Mouse (Mus musculus) forebrain, embryonic 12.5 days (tissue): ENCODE results near the gene Ercc6l2. TPM values are rescaled to one million over a fixed set of nuclear protein-coding genes. Genes with fewer than 3 reads are reported as not detected.

Experiments used
- ATAC-seq: fragments of 200-750 bp; cut with Nextera tagmentation; 2 replicates; pipeline ENCODE4 v1.8.0; 2017; ENCODE audit warnings: moderate TSS enrichment; ENCODE audit not compliant: low FRiP score
- H3K27ac ChIP-seq: fragments of 300-500 bp; sonication (generic); 2 replicates; pipeline ENCODE4 v1.5.1; 2016; ENCODE audit warnings: mild to moderate bottlenecking
- H3K27me3 ChIP-seq: fragments of 300-500 bp; sonication (generic); 2 replicates; pipeline ENCODE4 v1.6.1; 2016; ENCODE audit warnings: mild to moderate bottlenecking
- H3K36me3 ChIP-seq: fragments of 300-500 bp; sonication (generic); replicated peaks from 2 replicates; pipeline ENCODE4 v1.6.1; 2016; ENCODE audit warnings: mild to moderate bottlenecking
- H3K4me1 ChIP-seq: fragments of 300-500 bp; sonication (generic); 2 replicates; pipeline ENCODE4 v1.6.1; 2016
- H3K4me2 ChIP-seq: fragments of 300-500 bp; sonication (generic); 2 replicates; pipeline ENCODE4 v1.6.1; 2016; ENCODE audit warnings: mild to moderate bottlenecking, moderate library complexity
- H3K4me3 ChIP-seq: fragments of 300-500 bp; sonication (generic); replicated peaks from 2 replicates; pipeline ENCODE4 v1.5.1; 2016; ENCODE audit warnings: mild to moderate bottlenecking
- H3K9ac ChIP-seq: fragments of 300-500 bp; sonication (generic); 2 replicates; pipeline ENCODE4 v1.6.1; 2016; ENCODE audit warnings: mild to moderate bottlenecking
- H3K9me3 ChIP-seq: fragments of 300-500 bp; sonication (generic); 2 replicates; pipeline ENCODE4 v1.6.1; 2016
- WGBS: fragments of 180-500 bp; shearing (Covaris S2); methylation state at CpG from one replicate; pipeline ENCODE4 v1.1.7; 2016; 5-methylcytosine and 5-hydroxymethylcytosine counted together
- polyA plus RNA-seq: library from polyadenylated mRNA; unstranded; fragments of >200 nt; fragmentation: Nextera tagmentation; extraction: Ambion mirVana; gene quantifications from 2 replicates; pipeline ENCODE4 v1.2.1, GENCODE M21; 2016

Ercc6l2 gene
- polyA plus RNA-seq, 1 experiment from 2014 or later = 25.7 TPM

DNA sequence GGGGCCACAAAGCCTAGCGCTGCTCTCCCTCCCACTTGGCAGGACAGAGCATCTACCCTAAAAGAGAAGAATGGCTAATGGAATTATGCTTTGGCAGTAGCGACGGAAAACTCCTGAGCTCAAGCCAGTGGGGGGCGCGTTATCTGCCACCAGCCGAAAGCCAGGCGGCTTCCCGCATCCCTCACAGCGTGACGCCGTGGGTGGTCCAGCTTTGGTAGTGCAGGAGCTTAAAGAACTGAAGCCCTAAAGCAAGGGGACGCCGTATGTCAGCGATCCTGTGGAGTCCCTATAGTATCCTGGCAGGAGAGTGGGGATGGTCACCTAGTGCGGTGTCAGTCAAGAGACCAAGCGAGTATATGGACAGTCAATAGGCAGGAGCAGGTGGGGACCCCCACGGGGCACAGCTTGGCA is 86.3 kb downstream of the Ercc6l2 start:
- Histone ChIP-seq H3K4me1 (peaks cover 19% of the 10 kb centered on the region), H3K27ac (no peak overlapping the region), H3K4me2 (peak overlapping the region; percentile 61), H3K4me3 (peak overlapping the region; percentile 29), H3K9ac (0 out of 2 replicates have a peak overlapping the region, but pooled peaks have one; percentile 21), H3K27me3 (peaks cover 40% of the 10 kb centered on the region), H3K36me3 (no peaks in the 10 kb centered on the region), H3K9me3 (no peaks in the 10 kb centered on the region)
- peak; percentile 75 for ATAC-seq
- under 1% methylated on average over 17 of the region's 17 CpGs for WGBS

DNA sequence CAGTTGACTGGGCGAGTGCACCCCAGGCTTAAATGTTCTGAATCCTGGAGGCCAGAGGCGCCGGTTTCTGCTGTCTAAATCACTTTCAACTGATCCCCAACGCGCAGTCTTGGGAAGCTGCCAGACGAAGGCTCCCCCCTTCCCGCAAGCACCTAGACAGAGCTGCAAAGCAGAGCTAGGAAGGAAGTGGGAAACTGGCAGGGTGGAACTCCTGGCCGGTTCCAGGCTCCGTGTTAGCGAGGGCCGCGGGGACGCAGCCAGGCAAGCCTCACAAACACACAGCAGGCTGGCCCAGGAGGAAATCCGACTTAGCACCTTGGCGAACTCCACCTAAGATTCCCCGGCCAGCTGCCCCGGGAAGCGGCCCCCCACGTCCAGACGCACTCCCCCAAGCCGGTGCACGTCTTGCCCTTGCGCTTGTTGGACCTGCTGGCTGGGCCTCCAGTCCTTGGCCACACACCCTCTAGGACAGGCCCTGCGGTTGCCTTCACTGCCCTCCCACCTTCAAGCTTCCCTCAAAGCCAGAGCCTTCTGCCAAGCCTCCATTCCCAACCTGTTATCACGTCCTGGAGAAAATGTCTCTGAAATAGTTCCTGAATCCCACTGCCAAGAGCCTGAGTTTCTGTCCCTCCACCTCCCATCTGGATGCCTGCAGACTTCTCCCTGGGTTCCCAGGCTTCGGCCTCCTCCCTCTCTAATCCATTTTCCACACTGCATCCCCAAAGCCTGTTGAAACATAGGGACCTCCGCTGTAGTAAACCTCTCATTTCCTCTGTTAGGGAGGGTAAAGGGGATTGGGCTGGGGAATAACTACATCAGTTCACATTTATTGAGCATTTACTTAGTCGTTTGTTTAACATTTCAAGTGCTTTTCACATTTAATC is 86.9 kb downstream of the Ercc6l2 start:
- WGBS = 10% methylated on average over 28 of the region's 28 CpGs
- peaks cover 46% of the 10 kb centered on the region for H3K27me3 ChIP-seq
- ATAC-seq = peak; percentile 30; the same call in 1 of the 2 replicates

DNA sequence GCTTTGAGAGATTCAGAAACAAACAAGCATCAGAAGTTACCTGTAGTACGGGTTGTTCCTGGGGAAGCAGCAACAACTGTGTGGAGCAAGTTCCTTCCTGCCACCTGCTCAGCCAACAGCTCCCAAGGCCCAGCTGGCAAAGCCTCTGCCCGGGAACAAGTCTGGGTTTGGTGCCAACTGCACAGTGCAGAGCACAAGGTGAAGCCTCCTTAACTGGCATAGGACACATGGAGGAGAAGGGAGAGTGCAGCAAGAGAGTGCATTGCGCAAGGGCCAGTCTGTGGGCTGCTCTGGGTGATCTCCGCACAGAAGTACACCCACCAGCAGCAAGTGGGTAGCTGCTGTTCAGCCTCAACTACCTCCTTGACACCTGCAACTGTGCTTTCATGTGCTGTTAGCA is 91.5 kb downstream of the Ercc6l2 start:
- Histone ChIP-seq H3K9ac (no peak overlapping the region), H3K9me3 (no peaks in the 10 kb centered on the region), H3K4me1 (peaks cover 8% of the 10 kb centered on the region), H3K27ac (no peak overlapping the region), H3K4me3 (no peak overlapping the region), H3K27me3 (peaks cover 30% of the 10 kb centered on the region), H3K36me3 (no peaks in the 10 kb centered on the region), H3K4me2 (no peak overlapping the region)
- no peak for ATAC-seq
- WGBS = 87% methylated on average over 4 of the region's 4 CpGs

More for the DNA sequence above, 86.9 kb downstream of the Ercc6l2 start:
- Histone ChIP-seq H3K9ac (no peak overlapping the region), H3K4me2 (peak overlapping the region; percentile 61), H3K27ac (no peak overlapping the region), H3K36me3 (no peaks in the 10 kb centered on the region), H3K4me3 (peak overlapping the region; percentile 29), H3K4me1 (peaks cover 19% of the 10 kb centered on the region), H3K9me3 (no peaks in the 10 kb centered on the region)

DNA sequence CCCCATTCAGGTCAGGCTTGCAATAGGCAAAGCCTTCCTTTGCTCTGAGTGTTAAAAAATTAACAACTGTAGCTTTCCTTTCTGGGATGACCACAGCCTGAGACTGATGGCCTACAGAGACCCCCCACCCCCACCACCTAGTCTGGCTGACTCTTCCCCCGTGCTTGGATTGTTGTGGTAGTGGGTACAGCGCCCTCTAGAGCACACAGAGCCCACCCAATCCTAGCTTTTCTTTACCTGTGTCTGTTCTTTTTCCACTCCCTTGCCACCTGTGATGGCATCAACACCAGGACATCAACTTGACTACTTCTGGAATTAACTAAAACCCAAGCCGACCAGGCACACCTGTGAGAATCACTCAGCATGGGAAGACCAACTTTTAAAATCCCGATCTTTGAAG is 92.4 kb downstream of the Ercc6l2 start:
- no peak for ATAC-seq
- Histone ChIP-seq H3K4me2 (no peak overlapping the region), H3K9me3 (no peaks in the 10 kb centered on the region), H3K4me1 (no peaks in the 10 kb centered on the region), H3K27me3 (peaks cover 22% of the 10 kb centered on the region), H3K9ac (no peak overlapping the region), H3K27ac (no peak overlapping the region), H3K36me3 (no peaks in the 10 kb centered on the region), H3K4me3 (no peak overlapping the region)
- WGBS = 47% methylated on average over 4 of the region's 4 CpGs

DNA sequence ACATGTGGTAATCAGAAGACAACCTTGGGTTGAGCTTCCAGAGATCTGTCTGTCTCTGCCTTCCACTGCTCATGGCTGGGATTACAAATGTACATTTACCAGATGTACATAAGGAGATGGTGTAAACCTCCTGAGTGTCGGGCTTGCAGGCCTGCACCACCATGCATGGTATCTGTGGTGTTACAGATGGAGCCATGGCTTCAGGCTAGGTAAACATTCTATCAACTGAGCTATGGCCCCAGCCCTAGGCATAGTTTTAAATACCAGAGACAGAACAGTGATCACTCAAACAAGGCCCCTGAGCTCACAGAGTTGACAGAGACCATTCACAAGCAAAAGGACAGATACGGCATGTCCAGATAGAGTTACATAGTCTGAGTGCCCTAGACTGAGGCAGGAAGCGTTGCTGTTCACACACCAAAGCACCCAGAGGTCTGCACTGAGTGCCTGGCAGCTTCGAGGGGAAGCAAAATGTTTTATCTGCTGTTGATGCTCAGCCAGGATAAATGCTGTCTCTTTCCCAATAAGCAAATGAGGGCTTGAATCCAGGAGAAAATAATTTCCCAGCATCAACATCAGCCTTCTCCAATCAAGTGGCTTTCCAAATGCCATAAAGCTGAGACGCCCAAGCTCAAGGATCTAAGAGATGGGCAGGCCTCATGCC is 95.2 kb downstream of the Ercc6l2 start:
- no peak for ATAC-seq

DNA sequence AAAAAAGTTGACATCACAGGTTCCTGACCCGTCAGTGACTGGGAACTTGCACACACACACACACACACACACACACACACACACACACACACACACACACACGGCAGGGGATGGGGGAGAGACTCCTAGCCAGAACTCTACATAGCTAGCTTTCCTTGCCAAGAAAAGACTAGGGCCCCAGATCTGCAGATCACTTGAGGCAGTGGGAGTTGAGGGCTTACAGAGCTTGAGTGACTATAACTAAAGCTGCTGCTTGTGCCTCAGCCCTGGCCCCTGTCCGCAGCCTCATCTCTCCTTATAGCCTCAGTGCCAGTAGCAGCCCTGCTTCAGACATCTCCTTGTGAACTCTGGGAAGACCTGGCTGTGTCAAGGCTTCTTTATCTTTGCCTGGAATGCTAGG is 96.6 kb downstream of the Ercc6l2 start:
- Histone ChIP-seq H3K9me3 (no peaks in the 10 kb centered on the region), H3K9ac (no peak overlapping the region), H3K4me2 (no peak overlapping the region), H3K27me3 (peaks cover 9% of the 10 kb centered on the region; the same call in 1 of the 2 replicates), H3K36me3 (no peaks in the 10 kb centered on the region), H3K4me1 (no peaks in the 10 kb centered on the region), H3K27ac (no peak overlapping the region), H3K4me3 (no peak overlapping the region)
- ATAC-seq = no peak
- 83% methylated on average over 3 of the region's 3 CpGs for WGBS

More for the DNA sequence above, 95.2 kb downstream of the Ercc6l2 start:
- H3K4me3 ChIP-seq = no peak overlapping the region
- no peaks in the 10 kb centered on the region for H3K9me3 ChIP-seq
- no peak overlapping the region for H3K9ac ChIP-seq
- WGBS = 86% methylated on average over 5 of the region's 5 CpGs
- H3K4me1 ChIP-seq = no peaks in the 10 kb centered on the region
- no peaks in the 10 kb centered on the region for H3K36me3 ChIP-seq
- no peak overlapping the region for H3K4me2 ChIP-seq
- no peak overlapping the region for H3K27ac ChIP-seq
- H3K27me3 ChIP-seq = peaks cover 13% of the 10 kb centered on the region; the same call in 1 of the 2 replicates

DNA sequence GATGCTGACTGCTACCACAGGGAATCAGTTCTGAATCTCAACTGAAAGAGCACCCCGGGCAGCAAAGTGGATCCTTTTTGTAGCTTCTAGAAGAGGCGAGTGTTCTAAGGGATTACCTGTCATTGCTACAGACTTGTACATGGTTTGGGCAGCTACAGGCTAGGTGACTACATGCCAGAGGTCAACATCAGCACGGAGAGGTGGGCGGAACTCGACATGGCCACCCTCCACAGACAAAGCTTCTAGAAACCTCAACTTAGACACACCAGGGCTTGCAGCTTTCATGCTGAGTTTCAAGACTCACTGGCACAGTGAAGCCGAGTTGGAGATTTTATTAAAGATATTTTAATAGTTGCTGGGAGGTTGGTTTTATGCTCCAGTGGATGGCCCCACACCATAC is 98.1 kb downstream of the Ercc6l2 start:
- no peak overlapping the region for H3K9ac ChIP-seq
- ATAC-seq = no peak
- H3K9me3 ChIP-seq = no peaks in the 10 kb centered on the region
- H3K4me2 ChIP-seq = no peak overlapping the region
- H3K36me3 ChIP-seq = no peaks in the 10 kb centered on the region
- no peaks in the 10 kb centered on the region; the same call in 1 of the 2 replicates for H3K27me3 ChIP-seq
- H3K27ac ChIP-seq = no peak overlapping the region
- peaks cover 15% of the 10 kb centered on the region for H3K4me1 ChIP-seq
- WGBS = 88% methylated on average over 6 of the region's 6 CpGs
- H3K4me3 ChIP-seq = no peak overlapping the region

DNA sequence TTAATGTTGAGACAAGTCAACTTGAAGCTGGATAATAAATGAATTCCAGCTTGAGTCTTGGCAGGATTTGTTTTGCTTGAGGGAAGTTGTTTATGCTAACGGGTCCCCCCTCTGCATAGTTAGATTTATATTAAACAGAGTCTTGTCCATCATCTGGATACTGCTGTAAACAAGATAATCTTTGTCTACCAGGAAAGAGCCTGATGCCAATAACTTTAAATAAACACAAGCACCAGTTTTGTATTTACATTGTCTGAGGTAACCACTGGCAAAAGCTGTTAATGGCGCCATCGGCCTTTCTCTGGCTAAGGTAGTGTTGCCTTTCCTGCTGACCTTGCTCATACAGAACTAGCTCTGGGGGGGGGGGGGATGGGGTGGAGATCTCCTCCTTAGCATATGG is 100.1 kb downstream of the Ercc6l2 start:
- H3K4me1 ChIP-seq = peaks cover 26% of the 10 kb centered on the region
- no peak for ATAC-seq
- no peak overlapping the region for H3K27ac ChIP-seq
- no peaks in the 10 kb centered on the region for H3K9me3 ChIP-seq
- no peak overlapping the region for H3K9ac ChIP-seq
- H3K27me3 ChIP-seq = peaks cover 13% of the 10 kb centered on the region; the same call in 1 of the 2 replicates
- no peaks in the 10 kb centered on the region for H3K36me3 ChIP-seq
- 80% methylated on average over 3 of the region's 3 CpGs for WGBS
- no peak overlapping the region for H3K4me3 ChIP-seq
- H3K4me2 ChIP-seq = no peak overlapping the region

DNA sequence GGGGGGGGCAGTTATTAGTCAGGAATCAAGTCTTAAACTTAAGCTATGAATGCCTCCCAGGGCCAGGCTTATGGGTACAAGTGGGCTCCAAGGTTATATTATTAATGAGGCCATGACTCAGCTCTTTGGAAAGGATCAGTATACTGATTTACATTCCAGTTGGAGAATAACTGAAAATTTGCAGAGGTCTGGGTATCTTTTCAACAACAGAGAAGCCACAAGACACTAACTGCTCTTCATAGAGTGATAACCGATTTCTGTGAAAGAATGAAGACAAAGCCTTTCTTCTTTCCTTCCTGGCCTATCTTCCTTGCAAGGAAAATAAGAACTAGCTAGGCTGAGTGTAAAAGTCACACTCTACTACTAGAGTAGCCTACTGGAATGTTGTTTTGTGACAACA is 100.6 kb downstream of the Ercc6l2 start:
- 89% methylated on average over 1 of the region's 1 CpGs for WGBS
- H3K4me3 ChIP-seq = no peak overlapping the region
- H3K4me1 ChIP-seq = peaks cover 26% of the 10 kb centered on the region
- H3K27me3 ChIP-seq = peaks cover 16% of the 10 kb centered on the region; the same call in 1 of the 2 replicates
- no peak overlapping the region for H3K4me2 ChIP-seq
- no peak overlapping the region for H3K9ac ChIP-seq
- ATAC-seq = no peak
- no peaks in the 10 kb centered on the region for H3K9me3 ChIP-seq
- H3K27ac ChIP-seq = no peak overlapping the region
- H3K36me3 ChIP-seq = no peaks in the 10 kb centered on the region

DNA sequence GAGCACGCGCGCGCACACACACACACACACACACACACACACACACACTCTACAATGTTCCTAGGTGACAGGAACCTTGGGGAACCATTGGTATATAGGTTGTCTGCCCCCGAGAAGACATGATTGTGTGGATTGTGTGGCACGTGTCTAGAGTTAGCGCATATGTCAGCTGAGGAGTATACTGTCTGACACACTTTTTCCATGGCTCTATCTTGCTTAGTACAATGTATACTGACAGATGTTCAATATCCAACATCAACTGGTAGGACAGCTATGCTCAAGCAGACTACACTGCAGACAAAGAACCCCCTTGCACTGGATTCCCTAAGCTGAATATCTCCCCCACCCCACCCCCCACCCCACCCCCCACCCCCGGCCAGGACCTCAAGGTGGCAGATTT is 101.5 kb downstream of the Ercc6l2 start:
- no peaks in the 10 kb centered on the region for H3K36me3 ChIP-seq
- WGBS = 96% methylated on average over 8 of the region's 8 CpGs
- H3K9ac ChIP-seq = no peak overlapping the region
- no peak overlapping the region for H3K4me2 ChIP-seq
- no peak overlapping the region for H3K4me3 ChIP-seq
- H3K27me3 ChIP-seq = peaks cover 17% of the 10 kb centered on the region; the same call in 1 of the 2 replicates
- ATAC-seq = no peak
- peaks cover 7% of the 10 kb centered on the region for H3K9me3 ChIP-seq
- peaks cover 26% of the 10 kb centered on the region for H3K4me1 ChIP-seq
- H3K27ac ChIP-seq = no peak overlapping the region

DNA sequence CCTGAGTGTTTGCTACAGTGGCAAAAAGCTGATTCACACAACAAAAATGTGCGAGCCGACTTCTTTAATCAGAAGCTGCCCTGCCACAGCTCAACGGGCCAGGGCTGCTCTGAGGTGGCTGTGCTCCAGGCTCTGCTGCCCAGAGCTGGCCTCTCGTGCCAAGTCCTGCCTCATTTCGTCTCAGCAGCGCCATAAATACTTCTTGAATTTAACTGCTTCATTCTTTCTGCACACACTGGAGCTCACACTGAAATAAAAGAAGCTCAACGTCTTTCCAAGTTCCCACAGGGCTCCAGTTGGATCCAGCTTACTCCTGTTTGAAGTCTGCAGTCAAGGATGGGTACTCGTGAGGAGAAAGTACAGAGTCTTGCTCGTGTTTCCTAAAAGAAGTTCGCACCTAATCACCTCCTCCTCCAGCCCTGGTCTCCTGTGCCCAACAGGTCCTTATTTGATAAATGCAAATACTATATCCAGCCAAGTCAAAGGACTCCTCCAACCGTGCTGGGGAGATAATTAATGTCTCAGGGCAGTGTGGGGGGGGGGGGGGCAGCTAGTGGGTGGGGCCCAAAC is 102.2 kb downstream of the Ercc6l2 start:
- H3K4me2 ChIP-seq = peak overlapping the region; percentile 25; the same call in 1 of the 2 replicates
- peak; percentile 60; the same call in 1 of the 2 replicates for ATAC-seq
- H3K9me3 ChIP-seq = peaks cover 11% of the 10 kb centered on the region
- H3K36me3 ChIP-seq = no peaks in the 10 kb centered on the region
- peaks cover 26% of the 10 kb centered on the region for H3K4me1 ChIP-seq
- peak overlapping the region; percentile 19; the same call in 1 of the 2 replicates for H3K27ac ChIP-seq
- H3K9ac ChIP-seq = no peak overlapping the region
- no peak overlapping the region for H3K4me3 ChIP-seq
- peaks cover 17% of the 10 kb centered on the region; the same call in 1 of the 2 replicates for H3K27me3 ChIP-seq
- WGBS = 24% methylated on average over 11 of the region's 11 CpGs
